Mouse (Mus musculus): Measurements from ENCODE around the gene Wwc2.

DNA sequence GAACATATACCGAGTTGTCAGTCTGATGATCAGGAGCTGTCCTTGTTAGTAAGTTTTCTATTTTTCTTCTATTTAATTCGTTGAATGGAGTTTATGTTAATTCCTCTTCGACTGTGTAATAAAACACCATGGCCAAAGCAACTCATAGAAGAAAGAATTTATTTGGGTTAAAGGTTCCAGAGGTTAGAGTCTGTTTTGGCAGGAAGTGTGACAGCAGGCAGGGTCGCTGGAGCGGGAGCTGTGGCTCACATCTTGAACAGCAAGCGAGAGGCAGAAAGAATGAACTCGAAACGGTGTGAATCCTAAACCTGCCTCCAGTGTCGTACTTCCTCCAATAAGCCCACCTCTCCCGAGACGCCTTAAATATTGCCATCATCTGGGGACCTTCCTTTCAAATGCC is 36.1 kb upstream of the Wwc2 start:
- TF ChIP-seq MAFK (IDR thresholded peaks at IDR 0.05; ENCODE audit: insufficient read depth, low read depth, low read length) (no peak), HCFC1 (IDR thresholded peaks at IDR 0.05; ENCODE audit: borderline replicate concordance, insufficient read depth, low read length) (no peak), ZNF384 (IDR thresholded peaks at IDR 0.05; ENCODE audit: low read depth, low read length) (no peak), CHD2 (IDR thresholded peaks at IDR 0.05; ENCODE audit: low read depth, low read length) (no peak), ZC3H11A (IDR thresholded peaks at IDR 0.05; ENCODE audit: borderline replicate concordance, low read depth, low read length) (no peak)
